Mouse (Mus musculus): ENCODE measurements around the gene Clca3a2.

DNA sequence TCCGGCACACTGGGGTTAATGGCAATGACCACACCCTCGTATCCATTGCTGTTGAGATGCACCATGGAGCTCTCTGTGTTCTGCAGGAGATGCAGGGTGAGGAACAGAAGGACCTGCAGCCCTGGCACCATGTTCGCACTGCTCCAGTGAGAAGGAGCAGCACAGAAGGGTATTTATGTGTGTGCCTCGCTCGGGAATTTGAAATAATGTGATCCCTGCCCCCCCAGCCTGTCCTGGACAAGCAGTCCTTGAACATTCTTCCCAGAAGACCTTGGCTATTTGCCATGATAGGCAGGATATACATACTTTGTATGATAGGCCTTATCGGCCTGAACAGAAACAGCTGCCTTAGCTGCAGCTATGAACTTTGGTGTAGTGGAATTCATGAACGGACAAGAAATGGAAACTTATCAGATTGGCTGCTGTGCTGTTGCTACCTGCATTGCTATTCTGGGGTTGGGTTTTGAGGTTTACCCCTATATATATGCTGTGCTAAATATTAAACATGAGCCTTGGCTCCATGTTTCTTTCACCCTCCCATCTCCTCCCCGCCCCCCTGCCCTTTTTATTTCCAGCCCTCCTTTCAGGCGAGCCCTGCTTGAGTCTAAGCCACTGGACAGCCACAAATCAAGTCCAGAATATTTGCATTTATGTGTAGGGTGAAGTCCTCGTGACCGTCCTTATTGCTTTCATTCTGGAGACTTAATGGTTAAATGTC is 58.5 kb downstream of the Clca3a2 start, which contains the start of gene Clca3a1:
- no peak for TF ChIP-seq POLR2A (IDR thresholded peaks at IDR 0.05; ENCODE audit: insufficient read depth, low read length)
- no peak for TF ChIP-seq CTCF (IDR thresholded peaks at IDR 0.05; ENCODE audit: low read depth, low read length)

All from ES-Bruce4 (cell line).